ENCODE assay signal across 10 mouse cellular contexts in the genomic region with DNA sequence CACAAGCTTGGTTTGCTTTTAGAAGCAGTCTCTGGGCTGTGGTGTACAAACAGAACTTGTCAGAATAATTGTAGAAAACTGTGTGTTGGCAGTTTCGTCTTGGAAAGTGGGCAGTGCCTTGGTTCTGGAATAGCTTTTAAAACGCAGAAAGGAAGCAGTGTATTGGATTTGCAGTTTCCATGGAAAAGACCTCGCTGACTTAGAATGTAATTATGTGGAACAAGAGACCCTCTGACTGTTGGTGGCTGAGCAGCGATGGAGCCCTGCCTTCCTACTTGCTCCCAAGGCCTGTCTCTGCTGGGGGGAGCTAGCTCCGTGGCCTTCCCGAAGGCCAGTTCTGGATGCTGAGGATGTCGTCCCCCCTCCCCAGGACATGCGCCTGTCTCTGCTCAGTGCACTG.
DNase-seq lines count a peak whose midpoint lies in the region; ATAC-seq and TF ChIP-seq lines count a peak whose summit lies in the region.
"Had no signal": no experiment of that assay in that cellular context is flagged by ENCODE, and none has a peak within 500 bp of the region (broad histone marks: within the 10 kb centered on the region; RNA-seq: fewer than 3 reads in every experiment).

No protein-coding gene starts in this region.

- peaks cover 18% of the 10 kb centered on the region for H3K4me1 ChIP-seq in kidney, postnatal 0 days (replicated peaks; ENCODE audit: insufficient read depth, low read length)
- H3K4me1 ChIP-seq in embryonic facial prominence, embryonic 13.5 days: peaks cover 38% of the 10 kb centered on the region
- H3K4me1 ChIP-seq in hindbrain, embryonic 11.5 days (replicated peaks; ENCODE audit: control insufficient read depth, insufficient read depth, low read length): peaks cover 4% of the 10 kb centered on the region; the same call in 1 of the 2 replicates
- peaks cover 4% of the 10 kb centered on the region; the same call in 1 of the 2 replicates for H3K4me1 ChIP-seq in midbrain, embryonic 16.5 days (ENCODE audit: control insufficient read depth, insufficient read depth, low read length)
- no peaks in the 10 kb centered on the region for H3K4me1 ChIP-seq in thymus, adult 2 months (replicated peaks; ENCODE audit: control insufficient read depth, insufficient read depth, low read length)

- no peak for TF ChIP-seq POLR2A in thymus, adult 2 months (IDR thresholded peaks at IDR 0.05; ENCODE audit: control insufficient read depth, extremely low read depth, insufficient read depth, low read length, poor library complexity)

- no peak for TF ChIP-seq CTCF in kidney, postnatal 0 days (IDR thresholded peaks at IDR 0.05; ENCODE audit: low read depth)
- TF ChIP-seq CTCF in thymus, adult 2 months (IDR thresholded peaks at IDR 0.05; ENCODE audit: borderline replicate concordance, control insufficient read depth, extremely low read depth, insufficient read depth, low read length, poor library complexity): no peak

- H3K9me3 ChIP-seq in kidney, postnatal 0 days (replicated peaks; ENCODE audit: low read length): no peaks in the 10 kb centered on the region
- no peaks in the 10 kb centered on the region for H3K9me3 ChIP-seq in embryonic facial prominence, embryonic 13.5 days
- H3K9me3 ChIP-seq in hindbrain, embryonic 11.5 days (ENCODE audit: control insufficient read depth, low read length): no peaks in the 10 kb centered on the region
- no peaks in the 10 kb centered on the region for H3K9me3 ChIP-seq in midbrain, embryonic 16.5 days (replicated peaks; ENCODE audit: control insufficient read depth, low read length, poor library complexity, severe bottlenecking)
- H3K9me3 ChIP-seq: liver, embryonic 15.5 days; neural tube, embryonic 12.5 days had no signal

- H3K9ac ChIP-seq in kidney, postnatal 0 days (ENCODE audit: low read depth, low read length): no peak overlapping the region
- H3K9ac ChIP-seq in embryonic facial prominence, embryonic 13.5 days: no peak overlapping the region
- no peak overlapping the region for H3K9ac ChIP-seq in hindbrain, embryonic 11.5 days (ENCODE audit: low read depth, low read length)
- H3K9ac ChIP-seq in midbrain, embryonic 16.5 days (ENCODE audit: low read depth, low read length): no peak overlapping the region
- H3K9ac ChIP-seq: liver, embryonic 15.5 days; neural tube, embryonic 12.5 days had no signal

- WGBS in kidney, postnatal 0 days: 91% methylated on average over 8 of the region's 8 CpGs
- 59% methylated on average over 8 of the region's 8 CpGs for WGBS in embryonic facial prominence, embryonic 13.5 days
- 71% methylated on average over 8 of the region's 8 CpGs for WGBS in hindbrain, embryonic 11.5 days
- WGBS in midbrain, embryonic 16.5 days: 51% methylated on average over 8 of the region's 8 CpGs
- 98% methylated on average over 8 of the region's 8 CpGs for whole genome bisulfite sequencing in thymus, adult 2 months

- no peak overlapping the region for H3K4me3 ChIP-seq in kidney, postnatal 0 days (replicated peaks; ENCODE audit: low read depth, low read length)
- H3K4me3 ChIP-seq in embryonic facial prominence, embryonic 13.5 days: no peak overlapping the region
- H3K4me3 ChIP-seq in hindbrain, embryonic 11.5 days (ENCODE audit: low read depth, low read length): no peak overlapping the region
- H3K4me3 ChIP-seq in midbrain, embryonic 16.5 days (ENCODE audit: low read depth, low read length): no peak overlapping the region
- H3K4me3 ChIP-seq in thymus, adult 2 months (ENCODE audit: control insufficient read depth, insufficient read depth, low read length): no peak overlapping the region
- H3K4me3 ChIP-seq: liver, embryonic 15.5 days; neural tube, embryonic 12.5 days had no signal

- DNase-seq in kidney, postnatal 0 days (ENCODE audit: low spot score): no peak
- no peak for DNase-seq in kidney, postnatal 36 days
- DNase-seq in hindbrain, embryonic 11.5 days (ENCODE audit: low spot score): no peak
- DNase-seq in thymus, adult 2 months: no peak
- DNase-seq in adipocyte (ENCODE audit: low spot score): no peak
- DNase-seq: cerebellum, postnatal 14 days had no signal

- no peak overlapping the region for H3K4me2 ChIP-seq in kidney, postnatal 0 days (ENCODE audit: low read length)
- no peak overlapping the region for H3K4me2 ChIP-seq in embryonic facial prominence, embryonic 13.5 days
- no peak overlapping the region for H3K4me2 ChIP-seq in hindbrain, embryonic 11.5 days (replicated peaks; ENCODE audit: low read depth, low read length)
- H3K4me2 ChIP-seq in midbrain, embryonic 16.5 days (ENCODE audit: low read length): no peak overlapping the region
- H3K4me2 ChIP-seq: liver, embryonic 15.5 days; neural tube, embryonic 12.5 days had no signal

- peaks cover 15% of the 10 kb centered on the region; the same call in 1 of the 2 replicates for H3K36me3 ChIP-seq in kidney, postnatal 0 days (ENCODE audit: insufficient read depth, low read length)
- H3K36me3 ChIP-seq in embryonic facial prominence, embryonic 13.5 days: peaks cover 35% of the 10 kb centered on the region
- H3K36me3 ChIP-seq in hindbrain, embryonic 11.5 days (ENCODE audit: control insufficient read depth, insufficient read depth, low read length): no peaks in the 10 kb centered on the region
- no peaks in the 10 kb centered on the region for H3K36me3 ChIP-seq in midbrain, embryonic 16.5 days (ENCODE audit: control insufficient read depth, insufficient read depth, low read length)
- peaks cover 14% of the 10 kb centered on the region for H3K36me3 ChIP-seq in thymus, adult 2 months (ENCODE audit: control insufficient read depth, insufficient read depth, low read length)

- no peaks in the 10 kb centered on the region for H3K27me3 ChIP-seq in kidney, postnatal 0 days (ENCODE audit: insufficient read depth, low read length)
- no peaks in the 10 kb centered on the region for H3K27me3 ChIP-seq in embryonic facial prominence, embryonic 13.5 days
- no peaks in the 10 kb centered on the region for H3K27me3 ChIP-seq in hindbrain, embryonic 11.5 days (ENCODE audit: control insufficient read depth, insufficient read depth, low read length)
- no peaks in the 10 kb centered on the region for H3K27me3 ChIP-seq in midbrain, embryonic 16.5 days (ENCODE audit: control insufficient read depth, insufficient read depth, low read depth, low read length)
- no peaks in the 10 kb centered on the region for H3K27me3 ChIP-seq in thymus, adult 2 months (ENCODE audit: control insufficient read depth, insufficient read depth, low read length)
- H3K27me3 ChIP-seq: liver, embryonic 15.5 days; neural tube, embryonic 12.5 days had no signal

- peak overlapping the region; percentile 34 for H3K27ac ChIP-seq in kidney, postnatal 0 days
- peak overlapping the region; percentile 86 for H3K27ac ChIP-seq in embryonic facial prominence, embryonic 13.5 days
- 0 out of 2 replicates have a peak overlapping the region, but pooled peaks have one; percentile 31 for H3K27ac ChIP-seq in hindbrain, embryonic 11.5 days (ENCODE audit: low read depth, low read length)
- no peak overlapping the region for H3K27ac ChIP-seq in midbrain, embryonic 16.5 days (ENCODE audit: low read length)
- H3K27ac ChIP-seq in thymus, adult 2 months (ENCODE audit: control insufficient read depth, insufficient read depth, low read length): no peak overlapping the region
- H3K27ac ChIP-seq: liver, embryonic 15.5 days; neural tube, embryonic 12.5 days had no signal

- ATAC-seq in kidney, postnatal 0 days (replicated peaks; ENCODE audit: low FRiP score, low read depth): no peak
- ATAC-seq in embryonic facial prominence, embryonic 13.5 days (ENCODE audit: insufficient number of reproducible peaks, insufficient read depth, low FRiP score, low TSS enrichment, low read depth): 0 out of 2 replicates have a peak, but pooled peaks have one; percentile 15
- no peak for ATAC-seq in hindbrain, embryonic 11.5 days (ENCODE audit: low FRiP score)
- ATAC-seq in midbrain, embryonic 16.5 days: peak; percentile 62

Comparison
In these comparisons a context has a peak if more than half of its experiments do, and no peak if none do; other contexts are left out.
1. ATAC-seq: peak in embryonic facial prominence, embryonic 13.5 days (single experiment) and midbrain, embryonic 16.5 days (single experiment); none in kidney, postnatal 0 days (single experiment) and hindbrain, embryonic 11.5 days (single experiment).
2. H3K27ac ChIP-seq: peak in kidney, postnatal 0 days (single experiment), embryonic facial prominence, embryonic 13.5 days (single experiment) and hindbrain, embryonic 11.5 days (single experiment); none in midbrain, embryonic 16.5 days (single experiment) and thymus, adult 2 months (single experiment).